Mouse (Mus musculus): ENCODE results near the gene Ly6g5b. TPM values are rescaled to one million over a fixed set of nuclear protein-coding genes. Genes with fewer than 3 reads are reported as not detected.

The Ly6g5b gene
- polyA plus RNA-seq, 2 experiments: 0.27 to 0.70 TPM

DNA sequence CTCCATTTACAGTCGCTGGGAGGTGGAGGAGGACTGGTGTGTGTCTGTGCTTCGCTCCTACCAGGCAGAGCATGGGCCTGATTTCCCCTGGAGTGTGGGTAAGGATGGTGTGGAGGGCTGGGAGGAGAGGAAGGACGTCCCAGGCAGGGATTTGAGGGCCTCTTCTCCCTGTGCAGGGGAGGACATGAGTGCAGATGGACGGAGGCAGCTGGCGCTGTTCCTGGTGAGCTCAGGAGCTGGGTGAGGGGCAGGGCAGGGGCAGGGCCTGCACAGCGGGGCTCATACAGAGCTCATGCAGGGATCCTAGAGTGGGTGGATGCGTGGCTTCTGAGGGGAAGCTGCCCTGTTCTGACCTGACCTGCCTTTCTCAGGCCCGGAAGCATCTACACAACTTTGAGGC lies 12.9 kb downstream of the Ly6g5b start:
- ATAC-seq (ENCODE audit: insufficient read depth): no peak
- no peak for DNase-seq (ENCODE audit: low read depth in 3 of 3, low spot score in 3 of 3)
- no peak overlapping the region for H3K4me2 ChIP-seq (ENCODE audit: low read depth)
- peaks cover 25% of the 10 kb centered on the region for H3K36me3 ChIP-seq (replicated peaks; ENCODE audit: control insufficient read depth, insufficient read depth, low read depth)
- no peaks in the 10 kb centered on the region for H3K27me3 ChIP-seq (ENCODE audit: control insufficient read depth, insufficient read depth, low read length)
- H3K4me1 ChIP-seq (replicated peaks; ENCODE audit: control insufficient read depth in 2 of 2, insufficient read depth in 2 of 2, low read length in 1 of 2): peaks cover 25 to 34% of the 10 kb centered on the region in 2 experiments
- TF ChIP-seq EP300 (IDR thresholded peaks at IDR 0.05; ENCODE audit: low read depth) (no peak), CTCF (IDR thresholded peaks at IDR 0.05; ENCODE audit: low read depth) (no peak)
- H3K4me3 ChIP-seq (ENCODE audit: insufficient read depth in 1 of 2, low read depth in 2 of 2, low read length in 2 of 2): no peak overlapping the region
- 78% methylated on average over 8 of the region's 8 CpGs for WGBS (ENCODE audit: insufficient replicate concordance)
- H3K27ac ChIP-seq: no peak overlapping the region
- no peaks in the 10 kb centered on the region for H3K9me3 ChIP-seq (ENCODE audit: control insufficient read depth, low read length)
- H3K9ac ChIP-seq (replicated peaks): no peak overlapping the region

DNA sequence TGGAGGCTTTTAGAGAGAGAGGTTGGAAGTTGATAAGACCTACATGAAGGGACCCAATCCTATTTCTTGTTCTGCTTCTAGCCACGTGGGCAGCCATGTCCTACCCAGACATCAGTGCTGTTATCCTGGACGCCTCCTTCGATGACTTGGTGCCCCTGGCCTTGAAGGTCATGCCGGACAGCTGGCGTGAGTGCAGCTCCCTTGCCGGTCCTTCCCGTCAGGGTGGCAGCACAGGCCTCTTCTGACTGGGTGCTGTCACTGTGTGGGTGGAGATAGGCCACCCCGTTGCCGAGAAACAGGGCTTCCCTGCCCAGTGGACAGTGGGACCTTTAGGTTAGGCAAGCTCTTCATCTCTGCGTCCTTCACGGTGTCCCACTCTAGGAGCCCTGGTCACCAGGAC lies 14.1 kb downstream of the Ly6g5b start:
- Histone ChIP-seq H3K27ac (no peak overlapping the region), H3K4me2 (ENCODE audit: low read depth) (no peak overlapping the region), H3K9ac (replicated peaks) (no peak overlapping the region), H3K36me3 (replicated peaks; ENCODE audit: control insufficient read depth, insufficient read depth, low read depth) (peaks cover 34% of the 10 kb centered on the region), H3K4me3 (ENCODE audit: insufficient read depth in 1 of 2, low read depth in 2 of 2, low read length in 2 of 2) (no peak overlapping the region), H3K27me3 (ENCODE audit: control insufficient read depth, insufficient read depth, low read length) (no peaks in the 10 kb centered on the region), H3K9me3 (ENCODE audit: control insufficient read depth, low read length) (no peaks in the 10 kb centered on the region), H3K4me1 (replicated peaks; ENCODE audit: control insufficient read depth in 2 of 2, insufficient read depth in 2 of 2, low read length in 1 of 2) (peaks cover 24 to 33% of the 10 kb centered on the region in 2 experiments)
- 83% methylated on average over 11 of the region's 11 CpGs for WGBS (ENCODE audit: insufficient replicate concordance)
- DNase-seq (ENCODE audit: low read depth in 3 of 3, low spot score in 3 of 3) (no peak), ATAC-seq (ENCODE audit: insufficient read depth) (no peak)
- TF ChIP-seq EP300 (IDR thresholded peaks at IDR 0.05; ENCODE audit: low read depth) (no peak), CTCF (IDR thresholded peaks at IDR 0.05; ENCODE audit: low read depth) (no peak)

DNA sequence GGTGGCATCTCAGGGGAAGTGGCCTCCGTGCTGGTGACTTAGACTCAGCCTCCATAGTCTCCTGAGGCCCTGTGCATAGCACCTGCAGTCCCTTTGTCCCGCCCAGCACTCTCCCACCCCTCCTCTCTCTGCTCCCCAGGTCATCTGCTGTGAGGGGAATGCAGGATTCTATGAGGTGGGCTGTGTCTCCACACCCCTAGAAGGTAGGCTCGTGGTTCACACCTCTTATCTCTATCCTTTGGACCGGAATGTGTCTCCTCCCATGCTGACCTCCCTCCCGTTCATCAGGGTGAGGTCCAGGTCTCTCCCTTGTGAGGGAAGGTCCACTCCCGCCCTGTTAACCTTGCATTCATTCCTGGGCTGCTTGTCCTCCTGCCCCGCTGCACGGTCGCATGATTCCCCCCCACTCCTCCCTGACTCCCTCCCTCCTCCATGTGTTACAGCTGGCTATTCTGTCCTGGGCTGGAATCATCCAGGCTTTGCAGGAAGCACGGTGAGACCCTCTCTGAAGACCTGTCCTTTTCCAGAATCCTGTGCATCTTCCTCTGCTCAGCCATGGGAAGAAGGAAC lies 14.9 kb downstream of the Ly6g5b start:
- no peak overlapping the region for H3K4me2 ChIP-seq (ENCODE audit: low read depth)
- H3K9ac ChIP-seq (replicated peaks): no peak overlapping the region
- DNase-seq (ENCODE audit: low read depth in 3 of 3, low spot score in 3 of 3): no peak
- H3K27me3 ChIP-seq (ENCODE audit: control insufficient read depth, insufficient read depth, low read length): no peaks in the 10 kb centered on the region
- no peak for TF ChIP-seq CTCF (IDR thresholded peaks at IDR 0.05; ENCODE audit: low read depth)
- no peak for TF ChIP-seq EP300 (IDR thresholded peaks at IDR 0.05; ENCODE audit: low read depth)
- H3K4me1 ChIP-seq (replicated peaks; ENCODE audit: control insufficient read depth in 2 of 2, insufficient read depth in 2 of 2, low read length in 1 of 2): peaks cover 16 to 24% of the 10 kb centered on the region in 2 experiments
- no peaks in the 10 kb centered on the region for H3K9me3 ChIP-seq (ENCODE audit: control insufficient read depth, low read length)
- ATAC-seq (ENCODE audit: insufficient read depth): no peak
- 70% methylated on average over 10 of the region's 10 CpGs for WGBS (ENCODE audit: insufficient replicate concordance)
- H3K27ac ChIP-seq: no peak overlapping the region
- H3K36me3 ChIP-seq (replicated peaks; ENCODE audit: control insufficient read depth, insufficient read depth, low read depth): peaks cover 38% of the 10 kb centered on the region
- no peak overlapping the region for H3K4me3 ChIP-seq (ENCODE audit: insufficient read depth in 1 of 2, low read depth in 2 of 2, low read length in 2 of 2)

DNA sequence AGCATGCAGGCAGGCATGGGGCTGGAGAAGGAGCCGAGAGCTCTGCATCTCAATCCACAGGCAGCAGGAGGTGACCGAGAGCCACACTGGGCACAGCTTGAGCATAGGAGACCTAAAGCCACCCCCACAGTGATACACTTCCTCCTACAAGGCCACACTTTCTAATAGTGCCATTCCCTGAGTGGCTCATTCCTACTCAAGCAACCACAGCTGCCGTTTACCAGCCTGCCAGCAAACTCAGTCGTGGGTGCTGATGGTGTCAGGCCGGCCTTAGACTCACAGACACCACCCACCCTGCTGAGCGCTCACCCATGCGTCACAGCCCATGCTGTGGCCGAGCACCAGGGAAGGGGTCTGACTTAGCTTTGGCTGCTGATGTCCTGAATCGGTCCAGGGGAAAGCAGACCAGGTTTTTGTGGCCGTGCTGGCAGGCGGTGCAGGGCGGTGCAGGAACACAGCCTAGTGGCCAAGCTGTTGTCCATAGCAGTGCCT lies 18.0 kb downstream of the Ly6g5b start:
- no peaks in the 10 kb centered on the region for H3K9me3 ChIP-seq (ENCODE audit: control insufficient read depth, low read length)
- TF ChIP-seq EP300 (IDR thresholded peaks at IDR 0.05; ENCODE audit: low read depth): no peak
- TF ChIP-seq CTCF (IDR thresholded peaks at IDR 0.05; ENCODE audit: low read depth): no peak
- H3K9ac ChIP-seq (replicated peaks): no peak overlapping the region
- no peak overlapping the region for H3K4me2 ChIP-seq (ENCODE audit: low read depth)
- H3K36me3 ChIP-seq (replicated peaks; ENCODE audit: control insufficient read depth, insufficient read depth, low read depth): peaks cover 45% of the 10 kb centered on the region
- ATAC-seq (ENCODE audit: insufficient read depth) (no peak), DNase-seq (ENCODE audit: low read depth in 3 of 3, low spot score in 3 of 3) (no peak)
- no peaks in the 10 kb centered on the region for H3K4me1 ChIP-seq (replicated peaks; ENCODE audit: control insufficient read depth in 2 of 2, insufficient read depth in 2 of 2, low read length in 1 of 2)
- H3K27me3 ChIP-seq (ENCODE audit: control insufficient read depth, insufficient read depth, low read length): no peaks in the 10 kb centered on the region
- no peak overlapping the region for H3K4me3 ChIP-seq (ENCODE audit: insufficient read depth in 1 of 2, low read depth in 2 of 2, low read length in 2 of 2)
- 83% methylated on average over 12 of the region's 12 CpGs for WGBS (ENCODE audit: insufficient replicate concordance)
- no peak overlapping the region for H3K27ac ChIP-seq

DNA sequence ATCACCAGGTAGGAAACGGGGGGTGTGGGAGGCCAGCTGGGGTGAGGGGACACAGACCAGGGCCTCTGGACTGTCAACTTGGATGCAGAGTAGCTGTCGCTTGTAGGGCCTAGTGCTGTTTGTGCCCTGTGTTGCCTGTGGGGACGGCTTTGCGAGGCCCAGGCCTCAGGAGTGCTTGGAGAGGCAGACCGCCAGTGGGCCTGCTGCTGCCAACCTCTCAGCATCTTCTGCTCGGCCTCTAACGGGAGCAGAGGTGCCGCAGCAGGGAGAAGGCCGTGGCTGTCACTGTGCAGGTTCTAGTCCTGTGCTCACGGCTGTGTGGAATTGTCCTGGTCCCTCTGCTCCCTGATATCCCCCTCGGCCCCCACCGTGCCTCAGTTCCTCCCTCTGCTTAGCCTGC lies 18.6 kb downstream of the Ly6g5b start:
- DNase-seq (ENCODE audit: low read depth in 3 of 3, low spot score in 3 of 3): no peak
- no peaks in the 10 kb centered on the region for H3K4me1 ChIP-seq (replicated peaks; ENCODE audit: control insufficient read depth in 2 of 2, insufficient read depth in 2 of 2, low read length in 1 of 2)
- H3K27ac ChIP-seq: no peak overlapping the region
- H3K27me3 ChIP-seq (ENCODE audit: control insufficient read depth, insufficient read depth, low read length): no peaks in the 10 kb centered on the region
- H3K4me3 ChIP-seq (ENCODE audit: insufficient read depth in 1 of 2, low read depth in 2 of 2, low read length in 2 of 2): no peak overlapping the region
- peaks cover 44% of the 10 kb centered on the region for H3K36me3 ChIP-seq (replicated peaks; ENCODE audit: control insufficient read depth, insufficient read depth, low read depth)
- no peak for TF ChIP-seq EP300 (IDR thresholded peaks at IDR 0.05; ENCODE audit: low read depth)
- no peak for TF ChIP-seq CTCF (IDR thresholded peaks at IDR 0.05; ENCODE audit: low read depth)
- no peak overlapping the region for H3K4me2 ChIP-seq (ENCODE audit: low read depth)
- no peak overlapping the region for H3K9ac ChIP-seq (replicated peaks)
- H3K9me3 ChIP-seq (ENCODE audit: control insufficient read depth, low read length): no peaks in the 10 kb centered on the region
- ATAC-seq (ENCODE audit: insufficient read depth): no peak
- WGBS (ENCODE audit: insufficient replicate concordance): 84% methylated on average over 12 of the region's 12 CpGs

All from liver, embryonic 14.5 days (tissue).